Mouse (Mus musculus): ENCODE data around the gene Nlrx1. TPM values are rescaled to one million over a fixed set of nuclear protein-coding genes. Genes with fewer than 3 reads are reported as not detected.
A peak's percentile ranks its signal among the peaks of the same experiment; 100 is the strongest.

The Nlrx1 gene
- total and polyA plus RNA-seq, 2 experiments from 2014 or later = 6.0 to 6.2 TPM

- H3K27ac ChIP-seq (ENCODE audit: low read depth, low read length) = peak overlapping the region; percentile 59; the same call in 1 of the 2 replicates
- TF ChIP-seq CTCF (IDR thresholded peaks at IDR 0.05) = no peak
- H3K9ac ChIP-seq (replicated peaks; ENCODE audit: low read length, poor library complexity, severe bottlenecking) = no peak overlapping the region; the same call in 1 of the 2 replicates
- no peak for DNase-seq (ENCODE audit: low spot score)
- H3K9me3 ChIP-seq (ENCODE audit: low read length) = no peaks in the 10 kb centered on the region
- 23% methylated on average over 8 of the region's 8 CpGs for WGBS
- H3K27me3 ChIP-seq (ENCODE audit: insufficient read depth, low read length) = no peaks in the 10 kb centered on the region
- H3K4me3 ChIP-seq (ENCODE audit: low read depth, low read length) = no peak overlapping the region
- ATAC-seq (ENCODE audit: low FRiP score) = 0 out of 2 replicates have a peak, but pooled peaks have one; percentile 27
- no peaks in the 10 kb centered on the region for H3K36me3 ChIP-seq (ENCODE audit: insufficient read depth, low read length)
- H3K4me2 ChIP-seq (ENCODE audit: low read depth, low read length, poor library complexity, severe bottlenecking) = no peak overlapping the region
- peaks cover 12% of the 10 kb centered on the region for H3K4me1 ChIP-seq (ENCODE audit: insufficient read depth, low read length)
Observed at GRCm38 (mm10) chr9:44266478-44267226, 1.7 kb downstream of the Nlrx1 start.

- Histone ChIP-seq H3K4me1 (ENCODE audit: insufficient read depth, low read length) (peaks cover 8% of the 10 kb centered on the region; the same call in 1 of the 2 replicates), H3K9me3 (ENCODE audit: low read length) (no peaks in the 10 kb centered on the region), H3K27me3 (ENCODE audit: insufficient read depth, low read length) (no peaks in the 10 kb centered on the region), H3K4me2 (ENCODE audit: low read depth, low read length, poor library complexity, severe bottlenecking) (no peak overlapping the region), H3K4me3 (ENCODE audit: low read depth, low read length) (no peak overlapping the region), H3K9ac (replicated peaks; ENCODE audit: low read length, poor library complexity, severe bottlenecking) (no peak overlapping the region), H3K36me3 (ENCODE audit: insufficient read depth, low read length) (no peaks in the 10 kb centered on the region), H3K27ac (ENCODE audit: low read depth, low read length) (no peak overlapping the region)
- no peak for TF ChIP-seq CTCF (IDR thresholded peaks at IDR 0.05)
- no peak for DNase-seq (ENCODE audit: low spot score)
- 85% methylated on average over 14 of the region's 14 CpGs for WGBS
- no peak for ATAC-seq (ENCODE audit: low FRiP score)
Observed at GRCm38 (mm10) chr9:44261388-44261787, 7.0 kb downstream of the Nlrx1 start.

- Histone ChIP-seq H3K27ac (ENCODE audit: low read depth, low read length) (no peak overlapping the region), H3K27me3 (ENCODE audit: insufficient read depth, low read length) (no peaks in the 10 kb centered on the region), H3K36me3 (ENCODE audit: insufficient read depth, low read length) (no peaks in the 10 kb centered on the region), H3K4me2 (ENCODE audit: low read depth, low read length, poor library complexity, severe bottlenecking) (no peak overlapping the region), H3K9me3 (ENCODE audit: low read length) (no peaks in the 10 kb centered on the region), H3K4me3 (ENCODE audit: low read depth, low read length) (no peak overlapping the region), H3K4me1 (ENCODE audit: insufficient read depth, low read length) (peaks cover 16% of the 10 kb centered on the region), H3K9ac (replicated peaks; ENCODE audit: low read length, poor library complexity, severe bottlenecking) (no peak overlapping the region)
- TF ChIP-seq CTCF (IDR thresholded peaks at IDR 0.05) = no peak
- WGBS = 73% methylated on average over 10 of the region's 10 CpGs
- ATAC-seq (ENCODE audit: low FRiP score) (no peak), DNase-seq (ENCODE audit: low spot score) (no peak)
Observed at GRCm38 (mm10) chr9:44259014-44259413, 9.4 kb downstream of the Nlrx1 start.

- no peak for TF ChIP-seq CTCF (IDR thresholded peaks at IDR 0.05)
- Histone ChIP-seq H3K4me1 (ENCODE audit: insufficient read depth, low read length) (peaks cover 25% of the 10 kb centered on the region), H3K9me3 (ENCODE audit: low read length) (no peaks in the 10 kb centered on the region), H3K9ac (replicated peaks; ENCODE audit: low read length, poor library complexity, severe bottlenecking) (no peak overlapping the region), H3K4me2 (ENCODE audit: low read depth, low read length, poor library complexity, severe bottlenecking) (no peak overlapping the region), H3K36me3 (ENCODE audit: insufficient read depth, low read length) (no peaks in the 10 kb centered on the region), H3K27ac (ENCODE audit: low read depth, low read length) (0 out of 2 replicates have a peak overlapping the region, but pooled peaks have one; percentile 77), H3K27me3 (ENCODE audit: insufficient read depth, low read length) (no peaks in the 10 kb centered on the region), H3K4me3 (ENCODE audit: low read depth, low read length) (no peak overlapping the region)
- no peak for DNase-seq (ENCODE audit: low spot score)
- whole genome bisulfite sequencing = 75% methylated on average over 8 of the region's 8 CpGs
- no peak for ATAC-seq (ENCODE audit: low FRiP score)
Observed at GRCm38 (mm10) chr9:44256213-44256612, 12.2 kb downstream of the Nlrx1 start.

GRCm38 (mm10) chr9:44255136-44255521 is 13.3 kb downstream of the Nlrx1 start:
- Histone ChIP-seq H3K4me2 (ENCODE audit: low read depth, low read length, poor library complexity, severe bottlenecking) (0 out of 2 replicates have a peak overlapping the region, but pooled peaks have one; percentile 9), H3K27ac (ENCODE audit: low read depth, low read length) (peak overlapping the region; percentile 77), H3K9me3 (ENCODE audit: low read length) (no peaks in the 10 kb centered on the region), H3K4me1 (ENCODE audit: insufficient read depth, low read length) (peaks cover 28% of the 10 kb centered on the region), H3K27me3 (ENCODE audit: insufficient read depth, low read length) (no peaks in the 10 kb centered on the region), H3K36me3 (ENCODE audit: insufficient read depth, low read length) (no peaks in the 10 kb centered on the region), H3K4me3 (ENCODE audit: low read depth, low read length) (no peak overlapping the region), H3K9ac (replicated peaks; ENCODE audit: low read length, poor library complexity, severe bottlenecking) (no peak overlapping the region)
- ATAC-seq (ENCODE audit: low FRiP score) (no peak), DNase-seq (ENCODE audit: low spot score) (peak; percentile 13)
- WGBS = 26% methylated on average over 6 of the region's 6 CpGs
- TF ChIP-seq CTCF (IDR thresholded peaks at IDR 0.05) = no peak

- peak; percentile 59 for DNase-seq (ENCODE audit: low spot score)
- Histone ChIP-seq H3K4me2 (ENCODE audit: low read depth, low read length, poor library complexity, severe bottlenecking) (no peak overlapping the region), H3K4me3 (ENCODE audit: low read depth, low read length) (no peak overlapping the region), H3K27me3 (ENCODE audit: insufficient read depth, low read length) (no peaks in the 10 kb centered on the region), H3K36me3 (ENCODE audit: insufficient read depth, low read length) (no peaks in the 10 kb centered on the region), H3K4me1 (ENCODE audit: insufficient read depth, low read length) (peaks cover 29% of the 10 kb centered on the region), H3K27ac (ENCODE audit: low read depth, low read length) (peak overlapping the region; percentile 77), H3K9me3 (ENCODE audit: low read length) (no peaks in the 10 kb centered on the region), H3K9ac (replicated peaks; ENCODE audit: low read length, poor library complexity, severe bottlenecking) (no peak overlapping the region)
- peak; percentile 59; the same call in 1 of the 2 replicates for ATAC-seq (ENCODE audit: low FRiP score)
- no peak for TF ChIP-seq CTCF (IDR thresholded peaks at IDR 0.05)
- 3% methylated on average over 5 of the region's 5 CpGs for WGBS
Observed at GRCm38 (mm10) chr9:44254508-44255135, 13.8 kb downstream of the Nlrx1 start.

Measured in midbrain, postnatal 0 days (tissue).